Mouse (Mus musculus): ENCODE data around the gene Nfib.

DNA sequence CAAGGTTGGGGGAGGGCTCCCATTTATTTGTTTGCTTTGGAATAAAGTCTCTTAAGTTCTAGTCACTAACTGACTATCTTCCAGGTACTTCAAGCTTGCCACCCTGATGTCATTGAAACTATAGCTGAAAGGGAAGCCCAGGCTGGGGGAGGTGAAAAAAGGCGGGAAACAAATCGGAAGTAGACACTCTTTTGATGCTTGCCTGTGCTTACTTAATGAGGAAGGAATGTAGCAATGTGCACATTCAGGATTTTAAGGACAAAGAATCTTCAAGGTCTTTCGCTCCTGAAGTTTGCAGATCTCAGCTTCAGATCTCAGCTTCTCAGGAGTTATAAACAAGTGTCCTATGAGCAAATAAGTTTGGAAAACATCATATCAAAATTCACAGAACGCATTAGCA lies 95.9 kb downstream of the Nfib start:
- TF ChIP-seq CTCF (IDR thresholded peaks at IDR 0.05) (no peak), EP300 (IDR thresholded peaks at IDR 0.05; ENCODE audit: insufficient read depth, low read depth, low read length) (no peak), POLR2A (IDR thresholded peaks at IDR 0.05; ENCODE audit: insufficient read depth, low read depth, low read length) (no peak)

All from heart, adult 2 months (tissue).